Mouse (Mus musculus) cerebellum, adult 8-10 months (tissue): Measurements from ENCODE around the gene Pkd2l1.
A peak's percentile ranks its signal among the peaks of the same experiment; 100 is the strongest.

Experiments
- DNase-seq: peaks from one replicate; pipeline ENCODE4 v3.0.0; 2022

Pkd2l1 gene

DNA sequence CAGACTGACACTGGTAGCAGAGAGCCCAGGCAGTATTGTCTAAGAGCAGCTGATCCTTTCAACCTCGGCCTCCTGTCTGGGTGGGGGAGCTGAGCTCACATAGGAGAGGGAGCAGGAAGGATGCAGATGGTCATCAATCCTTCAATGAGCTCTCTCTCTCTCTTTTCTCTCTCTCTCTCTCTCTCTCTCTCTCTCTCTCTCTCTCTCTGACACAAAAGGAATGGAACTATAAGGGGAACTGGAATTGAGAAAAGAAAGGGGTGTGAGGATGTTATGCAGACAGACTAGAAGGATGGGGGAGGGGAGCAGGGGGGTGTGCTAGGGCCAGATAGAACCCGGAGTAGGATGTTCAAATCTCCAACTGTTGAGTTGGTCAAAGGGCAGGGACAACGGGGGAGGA lies at the start of gene Pkd2l1:
TSS of gene Pkd2l1 (minus strand) at position 101 of the 400 bp plus-strand sequence.
- no peak for DNase-seq

DNA sequence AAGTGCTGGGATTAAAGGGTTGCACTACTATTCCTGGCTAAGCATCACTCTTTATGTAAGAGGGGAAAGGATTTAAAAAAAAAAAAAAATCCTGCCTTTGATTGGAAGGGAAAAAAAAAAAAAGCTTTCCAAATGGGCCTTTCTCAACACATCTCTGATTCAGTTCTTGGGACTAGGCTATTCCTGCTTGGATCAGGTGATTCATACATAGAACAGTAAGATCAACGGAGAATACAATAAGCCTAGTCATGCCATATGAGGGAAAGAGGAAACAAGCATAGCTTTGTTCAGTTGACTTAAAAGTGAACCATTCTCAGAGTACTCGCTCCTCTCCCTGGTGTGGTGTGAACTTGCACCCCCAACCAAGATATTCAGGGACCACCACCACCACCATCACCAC lies 46.7 kb upstream of the Pkd2l1 start:
- no peak for DNase-seq

DNA sequence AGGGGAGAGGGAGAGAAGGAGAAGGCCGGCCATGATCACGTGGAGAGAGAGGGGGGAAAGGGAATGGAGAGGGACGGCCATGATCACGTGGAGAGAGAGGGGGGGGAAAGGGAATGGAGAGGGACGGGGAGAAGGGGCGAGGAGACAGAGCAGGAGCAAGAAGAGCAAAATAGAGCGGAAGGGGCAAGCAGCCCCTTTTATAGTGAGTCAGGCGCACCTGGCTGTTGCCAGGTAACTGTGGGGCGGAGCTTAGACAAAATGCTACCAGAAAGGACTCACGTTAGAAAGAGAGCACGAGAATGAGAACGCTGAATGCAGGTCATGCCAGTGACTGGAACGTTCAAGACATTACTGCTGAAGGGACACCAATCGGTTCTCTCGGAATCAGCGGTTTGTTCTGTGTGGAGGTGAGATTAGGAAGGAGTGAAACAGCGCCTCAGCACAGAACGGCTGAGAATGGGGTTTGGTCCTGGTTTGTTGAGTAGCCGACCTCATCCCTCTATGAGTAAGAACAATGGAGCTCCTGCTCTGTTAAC lies 45.3 kb upstream of the Pkd2l1 start:
- no peak for DNase-seq

DNA sequence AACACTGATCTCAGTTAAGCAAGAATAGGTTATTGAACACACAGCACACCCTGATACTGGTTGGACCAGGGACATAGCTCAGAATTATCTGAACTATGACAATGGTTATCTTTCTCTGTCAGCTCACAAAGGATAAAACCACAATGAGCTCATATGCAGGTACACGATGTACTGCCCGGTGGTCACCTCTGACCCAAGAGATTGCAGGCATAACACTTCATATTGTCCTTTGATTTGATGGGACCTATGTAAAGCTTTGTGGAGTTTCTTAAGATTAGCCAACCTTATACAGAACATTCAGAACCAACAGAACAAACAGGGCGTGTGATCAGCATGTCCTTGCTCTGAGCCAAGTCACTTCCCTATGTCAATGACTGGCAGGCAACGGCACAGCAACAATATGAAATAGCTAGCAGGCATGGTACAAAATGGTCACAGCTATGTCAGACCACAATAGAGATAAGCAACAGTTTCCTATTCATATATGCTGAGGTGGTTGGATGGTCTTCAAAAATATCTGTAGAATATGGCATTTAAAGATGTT lies 39.4 kb upstream of the Pkd2l1 start:
- no peak for DNase-seq

DNA sequence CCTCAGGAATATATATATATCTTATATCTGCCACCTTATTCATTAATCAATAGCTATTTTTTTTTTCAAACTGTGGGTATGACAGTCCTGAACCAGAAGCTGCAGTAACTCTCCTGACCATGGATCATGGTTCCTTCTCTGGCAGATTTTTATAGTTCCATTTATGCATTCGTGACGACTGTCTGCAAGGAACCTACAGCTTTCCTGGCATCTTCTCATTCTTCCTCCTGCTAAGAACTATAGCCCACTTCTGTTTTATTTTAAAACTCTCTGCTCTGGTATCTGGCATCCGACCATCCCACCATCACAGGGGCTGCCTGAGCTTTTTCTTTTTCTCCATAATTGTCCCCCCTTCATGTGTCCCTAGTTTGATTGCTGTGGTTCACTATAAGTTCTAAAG lies 38.0 kb upstream of the Pkd2l1 start:
- DNase-seq, result no peak

DNA sequence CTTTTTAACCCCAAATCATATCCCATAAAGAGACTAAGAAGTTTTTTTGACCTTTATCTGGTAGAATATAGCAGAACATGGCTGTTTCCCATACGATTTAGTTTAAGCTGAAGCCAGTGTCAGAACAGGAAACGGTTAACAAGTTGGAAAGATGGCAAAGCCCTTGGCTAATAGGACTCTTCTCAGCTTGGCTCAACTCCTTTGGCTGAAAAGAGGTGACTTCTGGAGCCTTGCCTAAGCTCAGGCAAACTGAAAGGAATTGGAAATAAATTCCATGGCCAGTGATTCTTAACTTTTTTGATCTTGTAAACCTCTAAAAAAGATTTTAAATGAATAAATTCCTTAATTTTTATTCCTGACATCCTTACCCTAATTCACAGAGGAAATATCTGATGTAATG lies 37.5 kb upstream of the Pkd2l1 start:
- DNase-seq, result no peak

DNA sequence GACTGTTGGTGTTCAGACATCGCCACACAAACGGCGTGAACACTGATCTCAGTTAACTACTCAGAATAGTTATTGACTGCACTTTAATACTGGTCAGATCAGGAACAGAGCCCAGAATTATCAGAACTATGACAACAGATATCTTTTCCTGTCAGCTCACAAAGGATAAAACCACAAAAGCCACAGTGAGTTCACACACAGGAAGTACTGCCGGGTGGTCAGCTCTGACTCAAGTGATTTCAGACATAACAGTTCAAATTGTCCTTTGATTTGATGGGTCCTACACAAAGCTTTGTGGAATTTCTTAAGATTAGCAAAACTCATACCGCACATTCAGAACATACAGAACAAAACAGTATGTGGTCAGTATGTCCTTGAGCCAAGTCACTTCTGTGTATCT lies 33.5 kb upstream of the Pkd2l1 start:
- no peak for DNase-seq

DNA sequence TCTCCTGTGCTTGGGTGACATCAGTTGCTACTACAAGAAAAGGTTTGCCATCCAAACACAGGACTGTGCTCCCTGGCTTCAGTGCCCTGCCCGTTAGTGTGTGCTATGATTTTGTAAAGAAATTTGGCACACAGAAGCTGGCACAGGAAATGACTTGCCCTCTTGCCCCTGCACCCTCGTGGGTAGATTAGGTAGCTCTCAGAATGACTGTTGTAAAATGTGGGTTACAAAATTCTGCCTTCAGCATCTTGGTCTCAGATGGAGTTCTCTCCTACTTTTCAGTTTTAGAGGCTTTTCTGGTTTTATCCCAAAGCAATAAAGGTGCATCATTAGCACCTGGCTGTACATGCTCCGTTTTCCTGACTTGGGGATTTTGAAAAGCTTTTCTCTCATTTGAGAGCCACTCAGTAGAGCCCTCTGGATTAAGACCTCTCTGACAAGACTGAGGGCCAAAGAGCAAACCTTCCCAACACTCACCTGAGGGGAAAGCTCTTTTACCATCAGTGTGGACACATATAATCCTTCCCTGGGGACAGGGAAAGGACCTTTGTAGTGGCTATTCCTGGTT lies 25.8 kb upstream of the Pkd2l1 start:
- DNase-seq, result no peak

DNA sequence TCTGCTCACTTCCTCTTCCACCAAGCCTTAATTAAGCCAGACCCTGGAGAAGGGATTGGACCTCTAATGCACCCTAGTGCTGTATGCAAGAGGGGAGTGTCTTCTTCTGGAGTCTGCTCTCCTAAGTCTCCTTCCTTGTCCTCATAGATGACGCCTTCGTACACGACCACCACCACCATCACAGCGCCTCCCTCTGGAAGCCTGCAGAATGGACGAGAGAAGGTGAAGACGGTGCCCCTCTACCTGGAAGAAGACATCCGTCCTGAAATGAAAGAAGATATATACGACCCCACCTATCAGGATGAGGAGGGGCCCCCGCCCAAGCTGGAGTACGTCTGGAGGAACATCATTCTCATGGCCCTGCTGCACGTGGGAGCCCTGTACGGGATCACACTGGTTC lies 23.0 kb upstream of the Pkd2l1 start:
- no peak for DNase-seq

DNA sequence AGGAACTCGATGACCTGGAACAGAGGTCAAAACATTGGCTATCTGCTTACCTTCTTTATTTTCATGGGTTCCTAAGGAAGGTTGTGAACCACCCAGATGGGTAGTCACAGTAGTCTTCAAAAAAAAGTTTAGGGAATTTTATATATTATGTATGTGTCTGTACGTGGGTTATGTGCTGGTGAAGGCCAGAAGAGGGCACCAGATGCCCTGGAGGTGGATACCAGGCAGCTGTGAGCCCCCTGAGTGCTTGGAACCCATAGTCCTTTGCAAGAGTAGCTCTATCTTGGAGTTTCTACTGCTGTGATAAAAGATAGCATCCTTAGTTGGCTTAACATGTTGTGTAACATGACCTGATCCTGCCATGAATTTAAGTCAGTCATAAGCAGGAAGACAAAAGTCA lies 14.8 kb upstream of the Pkd2l1 start:
- no peak for DNase-seq

DNA sequence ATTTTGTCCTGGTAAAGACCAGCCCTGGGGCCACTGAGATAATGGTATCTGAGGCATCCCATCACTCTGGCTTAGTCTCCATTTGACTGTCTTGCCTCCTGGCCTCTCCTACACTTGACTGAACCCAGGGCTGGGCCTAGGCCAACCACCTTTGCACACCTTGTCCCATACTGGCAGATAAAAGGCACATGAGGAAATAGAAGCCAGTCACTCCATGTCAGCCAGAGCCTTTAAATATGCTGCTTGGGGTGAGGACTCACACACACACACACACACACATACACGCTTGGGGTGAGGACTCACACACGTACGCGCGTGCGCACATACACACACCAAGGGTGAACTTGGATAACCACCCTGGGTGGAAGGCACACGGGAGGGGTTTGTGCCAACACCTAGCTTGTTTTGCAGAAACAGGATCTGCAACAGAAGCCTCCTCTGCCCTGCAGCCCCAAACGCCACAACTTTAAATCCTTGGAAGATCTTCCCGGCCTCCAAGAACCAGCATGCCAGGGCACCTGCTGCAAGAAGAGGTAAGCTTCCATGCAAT lies 10.8 kb upstream of the Pkd2l1 start, which contains the start of gene Scd3:
TSS of gene Scd3 (plus strand) at position 255 of the 550 bp plus-strand sequence.
- no peak for DNase-seq

DNA sequence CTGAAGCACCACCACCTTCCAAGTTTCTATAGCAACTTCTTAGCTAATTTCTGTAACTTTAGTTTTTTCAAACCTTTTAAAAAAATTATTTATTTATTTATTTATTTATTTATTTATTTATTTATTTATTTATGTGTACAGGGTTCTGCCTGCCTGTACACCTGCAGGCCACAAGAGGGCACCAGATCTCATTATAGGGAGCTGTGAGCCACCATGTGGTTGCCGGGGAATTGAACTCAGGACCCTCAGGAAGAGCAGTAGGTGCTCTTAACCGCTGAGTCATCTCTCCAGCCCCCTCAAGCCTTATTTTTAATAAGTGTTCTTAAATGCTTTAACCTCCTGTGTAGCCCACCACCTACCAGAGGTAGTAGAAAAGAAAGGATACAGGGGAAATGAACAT lies 6.7 kb upstream of the Pkd2l1 start:
- no peak for DNase-seq

DNA sequence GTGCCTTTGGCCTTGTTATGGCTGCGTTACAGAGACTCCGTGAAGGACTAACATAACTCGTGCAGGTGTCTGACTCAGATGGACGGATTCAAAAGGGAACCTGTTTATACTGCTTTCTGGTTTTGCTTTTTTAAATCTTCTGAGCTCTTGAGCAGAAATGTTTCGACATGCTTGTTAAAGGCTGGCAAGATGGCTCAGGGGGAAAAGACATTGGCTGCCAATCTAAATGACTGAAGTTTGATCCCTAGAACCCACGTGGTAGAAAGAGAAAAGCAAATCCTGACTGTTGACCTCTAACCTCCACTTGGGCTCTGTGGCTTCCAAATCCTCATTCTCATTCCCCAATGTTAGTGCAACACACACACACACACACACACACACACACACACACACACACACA lies 6.3 kb upstream of the Pkd2l1 start:
- DNase-seq, result no peak

DNA sequence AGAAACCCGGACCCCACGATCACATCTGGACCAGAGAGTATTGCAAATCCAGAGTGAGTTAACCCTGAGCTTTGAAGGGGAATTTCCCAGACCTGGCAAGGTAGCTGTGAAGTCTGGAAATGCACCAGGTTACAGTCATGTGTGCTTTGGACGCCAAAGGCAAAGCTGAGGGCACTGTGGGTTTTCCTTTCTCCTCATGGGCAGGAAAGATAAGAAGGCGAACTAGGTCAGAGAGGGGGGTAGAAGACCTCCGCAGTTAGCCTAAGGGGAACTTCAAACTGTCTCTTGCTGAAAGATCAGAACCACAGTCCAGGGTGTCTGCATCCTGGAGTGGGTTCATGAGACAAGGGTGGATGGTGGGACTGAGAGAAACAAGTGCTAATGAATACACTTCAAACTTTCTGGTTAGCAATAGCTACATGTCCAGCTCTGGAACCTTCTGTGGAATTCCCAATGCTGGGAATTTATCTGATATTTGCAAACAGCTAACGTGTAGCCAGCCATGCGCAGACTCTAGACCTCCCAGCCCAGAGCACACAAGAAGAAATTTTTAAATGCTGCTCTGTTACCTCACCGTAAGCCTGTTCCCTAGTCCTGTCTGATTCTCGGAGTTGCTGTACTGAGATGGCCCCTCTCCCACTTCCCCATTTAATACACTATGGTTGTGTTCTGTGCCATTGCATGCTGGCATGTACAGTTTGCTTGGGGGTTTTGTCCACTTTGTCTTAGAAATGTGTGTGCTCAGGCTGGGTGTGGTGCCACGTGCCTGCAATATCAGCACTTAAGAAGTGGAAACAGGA lies 5.0 kb upstream of the Pkd2l1 start:
- no peak for DNase-seq

DNA sequence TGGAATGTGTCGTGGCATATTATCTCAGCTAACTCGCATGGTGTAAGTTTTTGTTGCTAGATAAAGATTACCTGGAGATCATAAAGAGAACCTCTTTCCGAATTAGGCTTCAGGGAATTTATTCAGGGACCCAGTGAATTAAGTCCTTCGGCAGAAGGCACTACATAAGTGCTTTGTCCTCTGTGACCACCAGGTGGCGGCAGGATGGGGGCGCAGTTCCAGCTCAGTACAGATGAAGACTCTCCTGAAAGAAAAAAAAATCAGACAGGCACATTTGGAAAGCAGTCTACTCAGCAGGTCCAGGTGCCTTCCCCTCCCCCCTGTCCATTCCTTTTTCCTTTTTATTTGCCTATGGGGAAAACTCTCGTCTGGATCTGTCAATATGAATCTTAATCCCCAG lies 2.9 kb upstream of the Pkd2l1 start:
- DNase-seq, result peak; percentile 71

DNA sequence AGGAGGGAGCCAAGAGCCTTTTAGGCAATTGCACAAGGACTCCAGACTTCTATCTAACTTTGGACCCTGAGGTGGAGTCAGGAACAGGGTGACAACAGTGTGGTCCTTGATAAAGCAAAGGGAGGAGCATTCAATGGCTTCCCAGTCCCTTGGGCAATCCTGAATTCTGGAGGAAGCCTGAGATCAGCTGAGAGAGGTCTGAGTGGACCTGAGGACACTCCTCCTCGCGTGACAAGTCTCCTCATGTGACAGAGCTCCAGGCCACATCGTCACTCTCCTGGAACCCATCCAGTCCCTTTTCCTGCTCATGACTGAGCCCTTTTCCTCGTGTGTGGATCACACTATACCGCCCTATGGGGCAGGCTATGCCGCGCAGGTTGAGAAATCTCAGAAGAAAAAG lies 1.7 kb upstream of the Pkd2l1 start:
- no peak for DNase-seq

DNA sequence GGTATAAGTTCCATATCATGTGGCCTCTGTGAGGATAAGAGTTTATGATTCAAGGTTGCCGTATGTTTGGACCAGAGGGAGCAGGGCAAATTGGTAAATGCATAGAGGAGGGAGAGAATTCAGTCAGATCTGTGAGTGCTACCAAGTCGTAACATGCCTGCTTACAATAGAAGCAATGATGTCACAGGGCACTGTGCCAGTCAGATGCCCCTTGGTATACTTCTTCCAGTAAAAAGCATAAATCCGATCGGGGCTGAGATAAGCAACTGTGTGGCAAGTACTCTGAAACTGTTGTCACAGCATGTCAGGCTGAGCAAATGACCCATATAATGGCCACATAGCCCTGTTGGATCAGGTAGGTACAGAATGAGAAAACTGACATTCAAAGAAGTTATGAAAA lies 3.2 kb downstream of the Pkd2l1 start:
- DNase-seq, result no peak

DNA sequence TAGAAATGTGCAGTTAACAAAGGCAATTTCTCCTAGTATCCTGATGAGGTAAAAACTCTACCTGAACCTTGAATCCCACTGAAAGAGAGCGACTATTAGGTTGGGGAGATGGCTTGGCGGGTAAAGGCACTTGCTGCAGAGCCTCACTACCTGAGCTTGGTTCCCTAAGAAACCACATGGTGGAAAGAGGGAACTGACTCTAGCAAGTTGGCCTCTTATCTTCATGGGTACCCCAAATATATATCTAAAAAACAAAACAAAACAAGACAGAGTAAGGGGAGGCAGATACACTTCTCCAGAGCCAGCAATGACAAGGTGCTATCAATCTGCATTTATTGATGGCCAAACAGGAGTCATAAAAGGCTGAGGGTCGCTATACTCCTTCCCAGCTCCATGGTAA lies 8.3 kb downstream of the Pkd2l1 start:
- DNase-seq, result no peak

DNA sequence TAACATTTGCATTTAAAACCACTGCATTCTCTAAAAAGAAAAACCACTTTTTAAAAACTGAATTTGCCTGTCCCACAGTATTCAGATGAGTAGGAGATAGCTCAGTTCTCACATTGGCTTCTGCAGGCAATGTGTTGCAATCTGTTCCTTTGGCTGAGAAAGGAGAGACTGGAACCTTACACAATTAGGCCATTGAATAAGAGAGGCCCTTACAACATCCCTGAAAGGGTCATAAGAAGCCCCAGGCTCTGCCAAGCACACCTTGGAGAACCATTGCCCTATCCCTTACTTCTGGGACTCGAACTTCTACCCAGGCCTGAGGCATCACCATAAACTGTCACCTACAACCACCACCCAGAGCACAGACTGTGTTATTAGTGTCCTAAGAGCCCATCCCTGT lies 11.7 kb downstream of the Pkd2l1 start:
- DNase-seq, result no peak

DNA sequence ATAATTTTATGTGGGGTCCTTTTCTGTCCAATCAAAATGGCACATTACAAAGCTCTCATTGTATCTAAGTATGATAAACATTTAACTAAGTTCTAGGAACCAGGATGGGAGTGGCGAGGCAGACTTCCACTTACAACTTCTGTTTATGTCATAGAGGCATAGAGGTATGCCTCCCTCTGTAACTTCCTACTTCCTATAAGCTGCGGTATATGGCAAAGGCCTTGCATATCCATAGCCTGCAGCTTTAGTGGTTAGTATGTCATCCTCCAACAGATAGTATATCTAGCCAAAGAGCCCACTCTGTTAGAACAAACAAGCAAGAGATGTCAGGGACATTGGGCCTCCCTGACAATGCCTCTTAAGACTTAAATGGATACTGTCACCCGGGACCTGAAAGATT lies 15.5 kb downstream of the Pkd2l1 start:
- no peak for DNase-seq

DNA sequence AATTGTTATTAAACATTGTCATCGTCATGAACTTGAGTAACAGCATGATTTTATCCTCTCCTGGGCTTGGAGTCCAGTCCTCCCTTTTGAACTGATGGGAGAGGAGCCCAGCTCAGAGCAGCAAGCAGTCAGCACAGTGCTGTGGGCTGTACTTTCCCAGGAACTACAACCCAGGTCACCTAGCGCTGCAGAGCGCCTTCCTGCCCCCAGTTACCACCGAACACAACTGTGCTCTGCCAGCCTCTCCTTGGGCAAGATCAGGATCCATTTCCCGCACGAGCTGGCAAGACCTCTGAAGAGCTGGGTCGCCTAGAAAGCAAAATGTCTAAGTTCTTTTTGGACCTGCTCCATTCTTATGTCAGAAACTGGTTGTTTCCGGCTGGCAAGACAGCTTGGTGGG lies 17.4 kb downstream of the Pkd2l1 start:
- DNase-seq, result no peak

DNA sequence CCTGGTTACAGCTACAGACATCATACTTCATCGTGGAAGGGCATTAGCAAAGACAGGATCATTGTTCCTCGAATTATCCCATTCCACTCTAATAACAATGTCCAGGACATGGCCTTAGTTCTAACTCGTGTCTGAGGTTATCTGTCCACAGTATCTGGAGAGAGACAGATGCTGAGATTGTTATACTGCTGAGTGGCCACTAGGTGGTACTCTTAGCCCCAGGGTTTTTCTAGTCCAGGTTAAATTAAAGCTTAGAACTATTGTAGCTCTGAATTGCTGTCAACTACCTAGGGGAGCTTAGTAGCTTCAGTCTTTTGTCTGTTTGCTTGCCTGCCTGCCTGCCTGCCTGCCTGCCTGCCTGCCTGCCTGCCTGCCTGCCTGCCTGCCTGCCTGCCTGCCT lies 30.7 kb downstream of the Pkd2l1 start:
- DNase-seq, result no peak

DNA sequence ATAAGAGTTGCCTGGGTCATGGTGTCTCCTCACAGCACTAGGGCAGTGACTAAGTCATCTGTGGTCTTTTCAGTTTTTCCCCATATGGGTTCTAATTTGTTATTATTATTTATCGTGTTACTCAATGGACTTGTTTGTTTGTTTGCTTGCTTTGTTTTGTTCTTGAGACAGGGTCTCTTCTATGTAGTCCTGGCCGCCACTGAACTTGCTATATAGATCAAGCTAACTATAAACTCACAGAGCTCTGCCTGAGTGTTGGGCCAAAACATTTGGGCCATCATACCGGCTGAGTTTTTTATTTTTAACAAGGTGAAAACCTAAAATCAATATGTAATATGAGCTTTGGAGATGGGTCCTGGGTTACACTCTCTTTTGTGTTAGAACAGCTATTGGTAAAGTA lies 32.9 kb downstream of the Pkd2l1 start:
- no peak for DNase-seq

DNA sequence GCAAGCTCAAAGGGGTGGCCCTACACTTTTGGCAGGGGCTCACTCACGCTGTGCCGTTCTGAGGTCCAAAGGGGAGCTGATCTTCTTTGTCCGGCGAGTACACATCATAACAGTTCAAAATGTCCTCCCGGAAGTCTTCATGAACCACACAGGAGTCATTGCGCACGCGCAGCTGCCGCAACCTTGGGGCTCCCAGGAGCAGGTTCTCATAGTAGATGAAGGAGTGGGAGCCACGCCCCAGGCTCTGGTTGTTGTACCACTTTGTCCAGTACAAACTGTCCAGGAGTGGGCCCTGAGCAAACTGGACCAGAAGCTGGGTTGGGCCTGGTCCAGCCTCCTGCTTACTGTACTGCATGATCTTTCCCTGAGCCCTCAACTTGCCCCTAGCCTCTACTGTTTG lies 35.2 kb downstream of the Pkd2l1 start:
- DNase-seq, result no peak
